Mouse (Mus musculus): ENCODE data around the gene Mab21l3.
A peak's percentile ranks its signal among the peaks of the same experiment; 100 is the strongest.

Mab21l3 gene

GRCm38 (mm10) chr3:101848816-101849215 is at the start of gene Mab21l3:
Gene Mab21l3 (minus strand): TSS chr3:101848959.
- no peak for DNase-seq

GRCm38 (mm10) chr3:101897377-101897974 is 48.7 kb upstream of the Mab21l3 start:
- DNase-seq: no peak

GRCm38 (mm10) chr3:101896893-101897292 is 48.1 kb upstream of the Mab21l3 start:
- peak; percentile 75 for DNase-seq

GRCm38 (mm10) chr3:101895376-101895910 is 46.7 kb upstream of the Mab21l3 start:
- DNase-seq: no peak

GRCm38 (mm10) chr3:101885591-101885990 is 36.8 kb upstream of the Mab21l3 start:
- DNase-seq: peak; percentile 63

- DNase-seq: no peak
Measured at GRCm38 (mm10) chr3:101885041-101885440, 36.3 kb upstream of the Mab21l3 start.

GRCm38 (mm10) chr3:101883902-101884301 is 35.1 kb upstream of the Mab21l3 start:
- DNase-seq: no peak

GRCm38 (mm10) chr3:101881721-101882120 is 33.0 kb upstream of the Mab21l3 start:
- DNase-seq: no peak

- peak; percentile 19 for DNase-seq
Measured at GRCm38 (mm10) chr3:101880818-101881217, 32.1 kb upstream of the Mab21l3 start.

- DNase-seq: no peak
Measured at GRCm38 (mm10) chr3:101878136-101878535, 29.4 kb upstream of the Mab21l3 start.

- no peak for DNase-seq
Measured at GRCm38 (mm10) chr3:101876459-101877285, 27.9 kb upstream of the Mab21l3 start.

- DNase-seq: no peak
Measured at GRCm38 (mm10) chr3:101875258-101875920, 26.6 kb upstream of the Mab21l3 start.

- DNase-seq: no peak
Measured at GRCm38 (mm10) chr3:101873061-101873675, 24.4 kb upstream of the Mab21l3 start.

- DNase-seq: no peak
Measured at GRCm38 (mm10) chr3:101871951-101872350, 23.2 kb upstream of the Mab21l3 start.

- DNase-seq: no peak
Measured at GRCm38 (mm10) chr3:101867001-101867421, 18.3 kb upstream of the Mab21l3 start.

GRCm38 (mm10) chr3:101861856-101862255 is 13.1 kb upstream of the Mab21l3 start:
- DNase-seq: peak; percentile 20

GRCm38 (mm10) chr3:101860151-101860550 is 11.4 kb upstream of the Mab21l3 start:
- no peak for DNase-seq

GRCm38 (mm10) chr3:101859740-101860139 is 11.0 kb upstream of the Mab21l3 start:
- DNase-seq: no peak

- no peak for DNase-seq
Measured at GRCm38 (mm10) chr3:101854075-101854474, 5.3 kb upstream of the Mab21l3 start.

- no peak for DNase-seq
Measured at GRCm38 (mm10) chr3:101851363-101851762, 2.6 kb upstream of the Mab21l3 start.

- DNase-seq: no peak
Measured at GRCm38 (mm10) chr3:101846096-101846495, 2.7 kb downstream of the Mab21l3 start.

- no peak for DNase-seq
Measured at GRCm38 (mm10) chr3:101842372-101843094, 6.2 kb downstream of the Mab21l3 start.

Data from lung, postnatal 14 days (tissue).